Mouse (Mus musculus) embryonic facial prominence, embryonic 11.5 days (tissue): Measurements from ENCODE around the gene Calcrl. TPM values are rescaled to one million over a fixed set of nuclear protein-coding genes. Genes with fewer than 3 reads are reported as not detected.

Experiments used
- ATAC-seq: fragments of 200-750 bp; cut with Nextera tagmentation; replicated peaks from 2 replicates; pipeline ENCODE4 v1.8.0; 2017; ENCODE audit warnings: low read depth; ENCODE audit not compliant: insufficient number of reproducible peaks, low FRiP score, low TSS enrichment
- DNase-seq: peaks from one replicate; pipeline ENCODE4 v3.0.0-alpha.2; 2015; ENCODE audit warnings: low spot score
- H3K27ac ChIP-seq: fragments of 300-500 bp; sonication (generic); replicated peaks from 2 replicates; pipeline ENCODE4 v1.5.1; 2014; ENCODE audit warnings: mild to moderate bottlenecking, low read depth, low read length, control low read depth
- H3K27me3 ChIP-seq: fragments of 300-500 bp; sonication (generic); 2 replicates; pipeline ENCODE4 v1.6.1; 2014; ENCODE audit warnings: mild to moderate bottlenecking, low read length, moderate library complexity, mixed read lengths; ENCODE audit not compliant: control insufficient read depth, insufficient read depth
- H3K36me3 ChIP-seq: fragments of 300-500 bp; sonication (generic); replicated peaks from 2 replicates; pipeline ENCODE4 v1.6.1; 2014; ENCODE audit warnings: low read depth, mild to moderate bottlenecking, low read length, moderate library complexity, mixed read lengths; ENCODE audit not compliant: control insufficient read depth, insufficient read depth
- H3K4me1 ChIP-seq: fragments of 300-500 bp; sonication (generic); 2 replicates; pipeline ENCODE4 v1.6.1; 2014; ENCODE audit warnings: low read length, mixed read lengths; ENCODE audit not compliant: control insufficient read depth, insufficient read depth
- H3K4me2 ChIP-seq: fragments of 300-500 bp; sonication (generic); 2 replicates; pipeline ENCODE4 v1.6.1; 2014; ENCODE audit warnings: low read depth, mild to moderate bottlenecking, control low read depth, low read length, moderate library complexity
- H3K4me3 ChIP-seq: fragments of 300-500 bp; sonication (generic); 2 replicates; pipeline ENCODE4 v1.5.1; 2014; ENCODE audit warnings: low read depth, low read length, control low read depth
- H3K9ac ChIP-seq: fragments of 300-500 bp; sonication (generic); replicated peaks from 2 replicates; pipeline ENCODE4 v1.6.1; 2014; ENCODE audit warnings: mild to moderate bottlenecking, control low read depth, low read length
- H3K9me3 ChIP-seq: fragments of 300-500 bp; sonication (generic); replicated peaks from 2 replicates; pipeline ENCODE4 v1.6.1; 2016; ENCODE audit warnings: mild to moderate bottlenecking, low read length, inconsistent platforms, mixed read lengths; ENCODE audit not compliant: control insufficient read depth
- WGBS: fragments of 180-500 bp; shearing (Covaris S2); extraction: QIAGEN DNeasy Blood & Tissue Kit; methylation state at CpG from one replicate; pipeline ENCODE4 v1.1.7; 2014; 5-methylcytosine and 5-hydroxymethylcytosine counted together
- polyA plus RNA-seq: library from polyadenylated mRNA; unstranded; fragments of >200 nt; fragmentation: Nextera tagmentation; extraction: Ambion mirVana; gene quantifications from 2 replicates; pipeline ENCODE4 v1.2.1, GENCODE M21; 2014

Gene Calcrl
- polyA plus RNA-seq, 1 experiment from 2014 or later: 23.9 TPM

GRCm38 (mm10) chr2:84455236-84455799 lies 30.1 kb upstream of the Calcrl start:
- Histone ChIP-seq H3K9ac (no peak overlapping the region), H3K36me3 (no peaks in the 10 kb centered on the region), H3K4me3 (no peak overlapping the region), H3K27ac (no peak overlapping the region), H3K9me3 (no peaks in the 10 kb centered on the region), H3K4me1 (no peaks in the 10 kb centered on the region), H3K4me2 (no peak overlapping the region), H3K27me3 (no peaks in the 10 kb centered on the region)
- DNase-seq: peak; percentile 89
- no peak for ATAC-seq
- 4% methylated on average over 5 of the region's 5 CpGs for WGBS

- DNase-seq: no peak
Observed at GRCm38 (mm10) chr2:84454551-84455235, 29.5 kb upstream of the Calcrl start.

GRCm38 (mm10) chr2:84454051-84454450 lies 28.8 kb upstream of the Calcrl start:
- Histone ChIP-seq H3K9ac (no peak overlapping the region), H3K4me2 (no peak overlapping the region), H3K27me3 (no peaks in the 10 kb centered on the region), H3K4me3 (no peak overlapping the region), H3K27ac (no peak overlapping the region), H3K4me1 (no peaks in the 10 kb centered on the region), H3K9me3 (no peaks in the 10 kb centered on the region), H3K36me3 (no peaks in the 10 kb centered on the region)
- DNase-seq (peak; percentile 86), ATAC-seq (no peak)
- 16% methylated on average over 5 of the region's 5 CpGs for WGBS

More at GRCm38 (mm10) chr2:84454551-84455235, 29.5 kb upstream of the Calcrl start:
- Histone ChIP-seq H3K27me3 (no peaks in the 10 kb centered on the region), H3K9me3 (no peaks in the 10 kb centered on the region), H3K27ac (no peak overlapping the region), H3K4me3 (no peak overlapping the region), H3K36me3 (no peaks in the 10 kb centered on the region), H3K4me1 (no peaks in the 10 kb centered on the region), H3K4me2 (no peak overlapping the region), H3K9ac (no peak overlapping the region)
- ATAC-seq: 0 out of 2 replicates have a peak, but pooled peaks have one; percentile 48
- WGBS: 61% methylated on average over 10 of the region's 10 CpGs

- Histone ChIP-seq H3K9ac (no peak overlapping the region), H3K36me3 (no peaks in the 10 kb centered on the region), H3K4me3 (no peak overlapping the region), H3K27ac (no peak overlapping the region), H3K27me3 (no peaks in the 10 kb centered on the region), H3K4me2 (no peak overlapping the region), H3K9me3 (no peaks in the 10 kb centered on the region), H3K4me1 (no peaks in the 10 kb centered on the region)
- DNase-seq (no peak), ATAC-seq (no peak)
- 81% methylated on average over 1 of the region's 1 CpGs for WGBS
Observed at GRCm38 (mm10) chr2:84445499-84445898, 20.3 kb upstream of the Calcrl start.

GRCm38 (mm10) chr2:84441940-84442339 lies 16.7 kb upstream of the Calcrl start:
- Histone ChIP-seq H3K4me1 (no peaks in the 10 kb centered on the region), H3K36me3 (no peaks in the 10 kb centered on the region), H3K4me3 (no peak overlapping the region), H3K9me3 (no peaks in the 10 kb centered on the region), H3K27me3 (no peaks in the 10 kb centered on the region), H3K27ac (no peak overlapping the region), H3K9ac (no peak overlapping the region), H3K4me2 (no peak overlapping the region)
- ATAC-seq: no peak
- 91% methylated on average over 5 of the region's 5 CpGs for WGBS
- no peak for DNase-seq

- H3K9ac ChIP-seq: no peak overlapping the region
- ATAC-seq: no peak
- H3K27ac ChIP-seq: no peak overlapping the region
- no peaks in the 10 kb centered on the region for H3K4me1 ChIP-seq
- DNase-seq: peak; percentile 73
- no peaks in the 10 kb centered on the region for H3K27me3 ChIP-seq
- H3K9me3 ChIP-seq: no peaks in the 10 kb centered on the region
- WGBS: 58% methylated on average over 11 of the region's 11 CpGs
- H3K4me3 ChIP-seq: no peak overlapping the region
- H3K36me3 ChIP-seq: no peaks in the 10 kb centered on the region
- no peak overlapping the region for H3K4me2 ChIP-seq
Observed at GRCm38 (mm10) chr2:84429724-84430123, 4.5 kb upstream of the Calcrl start.

GRCm38 (mm10) chr2:84428836-84429235 lies 3.6 kb upstream of the Calcrl start:
- WGBS: 51% methylated on average over 3 of the region's 3 CpGs
- no peak overlapping the region for H3K4me2 ChIP-seq
- H3K9ac ChIP-seq: no peak overlapping the region
- H3K9me3 ChIP-seq: no peaks in the 10 kb centered on the region
- no peak overlapping the region for H3K4me3 ChIP-seq
- H3K27ac ChIP-seq: no peak overlapping the region
- ATAC-seq (no peak), DNase-seq (no peak)
- no peaks in the 10 kb centered on the region for H3K4me1 ChIP-seq
- H3K27me3 ChIP-seq: no peaks in the 10 kb centered on the region
- no peaks in the 10 kb centered on the region for H3K36me3 ChIP-seq

GRCm38 (mm10) chr2:84426531-84426930 lies 1.3 kb upstream of the Calcrl start:
- no peak overlapping the region for H3K27ac ChIP-seq
- ATAC-seq: no peak
- no peak overlapping the region for H3K9ac ChIP-seq
- H3K36me3 ChIP-seq: no peaks in the 10 kb centered on the region
- no peaks in the 10 kb centered on the region for H3K9me3 ChIP-seq
- DNase-seq: no peak
- H3K4me3 ChIP-seq: no peak overlapping the region
- H3K4me1 ChIP-seq: no peaks in the 10 kb centered on the region
- no peaks in the 10 kb centered on the region for H3K27me3 ChIP-seq
- H3K4me2 ChIP-seq: no peak overlapping the region
- 88% methylated on average over 4 of the region's 4 CpGs for WGBS
